Mouse (Mus musculus) heart, postnatal 0 days (tissue): ENCODE data around the gene Ephb2.

Experiments used
- CTCF ChIP-seq: IDR thresholded peaks from 2 replicates; pipeline ENCODE4 v1.5.1; 2016; ENCODE audit warnings: antibody characterized with exemption, control low read depth, low read depth
- EP300 ChIP-seq: IDR thresholded peaks from 2 replicates; pipeline ENCODE4 v1.6.1; 2016; ENCODE audit warnings: antibody characterized with exemption, low read depth

- TF ChIP-seq CTCF (no peak), EP300 (no peak)
These were observed 229.9 kb downstream of the Ephb2 start for GRCm38 (mm10) chr4:136605756-136606485.
